Mouse (Mus musculus) liver, adult 2 months (tissue): Measurements from ENCODE around the gene Cnga1.

Experiments used
- CTCF ChIP-seq: fragments of 200-500 bp; IDR thresholded peaks from 2 replicates; pipeline ENCODE4 v1.5.1; 2011; ENCODE audit warnings: low read depth, low read length, control low read depth
- POLR2A ChIP-seq: fragments of 200-500 bp; IDR thresholded peaks from 2 replicates; pipeline ENCODE4 v1.6.1; 2011; ENCODE audit warnings: low read length, control low read depth; ENCODE audit not compliant: insufficient read depth; ENCODE audit errors: extremely low read depth

DNA sequence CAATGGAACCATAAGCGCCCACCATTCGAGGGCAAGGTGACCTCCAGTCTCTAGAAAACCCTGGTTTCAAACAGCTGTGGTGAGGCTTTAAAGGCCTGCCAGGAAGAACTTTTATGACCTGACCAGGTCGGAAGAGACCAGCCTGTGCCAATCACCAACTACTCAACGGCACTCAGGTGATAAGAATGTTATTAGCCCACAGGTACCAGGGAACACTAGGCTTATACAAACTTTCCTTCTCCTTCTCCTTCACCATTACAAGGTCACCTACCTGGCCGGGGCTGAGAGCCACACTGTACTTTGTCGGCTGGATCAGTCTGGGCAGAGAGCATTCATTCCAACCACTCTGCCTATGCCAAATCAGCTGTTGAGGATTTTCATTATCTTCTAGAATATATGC is 37.4 kb upstream of the Cnga1 start:
- no peak for TF ChIP-seq CTCF
- TF ChIP-seq POLR2A = no peak
